Mouse (Mus musculus): ENCODE data around the gene Taf3. TPM values are rescaled to one million over a fixed set of nuclear protein-coding genes. Genes with fewer than 3 reads are reported as not detected.
A peak's percentile ranks its signal among the peaks of the same experiment; 100 is the strongest.

Taf3 gene
- polyA plus RNA-seq, 2 experiments, result 4.7 to 5.0 TPM

GRCm38 (mm10) chr2:10049456-10049855 lies 1.1 kb upstream of the Taf3 start:
- WGBS (ENCODE audit: insufficient replicate concordance), result 9% methylated on average over 10 of the region's 10 CpGs
- H3K27ac ChIP-seq, result no peak overlapping the region
- H3K9me3 ChIP-seq (ENCODE audit: control insufficient read depth, low read length), result no peaks in the 10 kb centered on the region
- H3K36me3 ChIP-seq (replicated peaks; ENCODE audit: control insufficient read depth, insufficient read depth, low read depth), result 0 out of 2 replicates have a peak, but pooled peaks cover 4% of the 10 kb centered on the region
- H3K4me2 ChIP-seq (ENCODE audit: low read depth), result peak overlapping the region; percentile 77
- no peak for TF ChIP-seq CTCF (IDR thresholded peaks at IDR 0.05; ENCODE audit: low read depth)
- TF ChIP-seq EP300 (IDR thresholded peaks at IDR 0.05; ENCODE audit: low read depth), result no peak
- ATAC-seq (ENCODE audit: insufficient read depth), result no peak
- H3K9ac ChIP-seq (replicated peaks), result peak overlapping the region; percentile 73
- DNase-seq (ENCODE audit: low read depth in 3 of 3, low spot score in 3 of 3), result peak in 1 of 3 experiments; percentile 11
- no peaks in the 10 kb centered on the region for H3K27me3 ChIP-seq (ENCODE audit: control insufficient read depth, insufficient read depth, low read length)
- peaks cover 4 to 10% of the 10 kb centered on the region in 2 experiments for H3K4me1 ChIP-seq (replicated peaks; ENCODE audit: control insufficient read depth in 2 of 2, insufficient read depth in 2 of 2, low read length in 1 of 2)
- peak overlapping the region; percentile 78 to 98 for H3K4me3 ChIP-seq (ENCODE audit: insufficient read depth in 1 of 2, low read depth in 2 of 2, low read length in 2 of 2)

GRCm38 (mm10) chr2:10047758-10048436 lies 499 bp downstream of the Taf3 start:
- no peak overlapping the region for H3K27ac ChIP-seq
- no peaks in the 10 kb centered on the region for H3K36me3 ChIP-seq (replicated peaks; ENCODE audit: control insufficient read depth, insufficient read depth, low read depth)
- no peaks in the 10 kb centered on the region for H3K9me3 ChIP-seq (ENCODE audit: control insufficient read depth, low read length)
- WGBS (ENCODE audit: insufficient replicate concordance), result under 1% methylated on average over 47 of the region's 47 CpGs
- H3K4me1 ChIP-seq (replicated peaks; ENCODE audit: control insufficient read depth in 2 of 2, insufficient read depth in 2 of 2, low read length in 1 of 2), result peaks cover 4 to 10% of the 10 kb centered on the region in 2 experiments
- peak; percentile 54 for ATAC-seq (ENCODE audit: insufficient read depth)
- H3K4me2 ChIP-seq (ENCODE audit: low read depth), result peak overlapping the region; percentile 87
- H3K27me3 ChIP-seq (ENCODE audit: control insufficient read depth, insufficient read depth, low read length), result no peaks in the 10 kb centered on the region
- peak overlapping the region; percentile 92 to 98 for H3K4me3 ChIP-seq (ENCODE audit: insufficient read depth in 1 of 2, low read depth in 2 of 2, low read length in 2 of 2)
- TF ChIP-seq CTCF (IDR thresholded peaks at IDR 0.05; ENCODE audit: low read depth) (peak; percentile 45), EP300 (IDR thresholded peaks at IDR 0.05; ENCODE audit: low read depth) (no peak)
- peak; percentile 23 to 35 (median 24) for DNase-seq (ENCODE audit: low read depth in 3 of 3, low spot score in 3 of 3)
- peak overlapping the region; percentile 84 for H3K9ac ChIP-seq (replicated peaks)

GRCm38 (mm10) chr2:10034976-10035375 lies 13.4 kb downstream of the Taf3 start:
- Histone ChIP-seq H3K4me3 (ENCODE audit: insufficient read depth in 1 of 2, low read depth in 2 of 2, low read length in 2 of 2) (no peak overlapping the region), H3K4me1 (replicated peaks; ENCODE audit: control insufficient read depth in 2 of 2, insufficient read depth in 2 of 2, low read length in 1 of 2) (peaks cover 0 to 6% of the 10 kb centered on the region in 2 experiments; a peak in 3 of 4 replicates), H3K9ac (replicated peaks) (no peak overlapping the region), H3K9me3 (ENCODE audit: control insufficient read depth, low read length) (no peaks in the 10 kb centered on the region), H3K27me3 (ENCODE audit: control insufficient read depth, insufficient read depth, low read length) (no peaks in the 10 kb centered on the region), H3K4me2 (ENCODE audit: low read depth) (no peak overlapping the region), H3K36me3 (replicated peaks; ENCODE audit: control insufficient read depth, insufficient read depth, low read depth) (no peaks in the 10 kb centered on the region), H3K27ac (no peak overlapping the region)
- ATAC-seq (ENCODE audit: insufficient read depth), result no peak
- no peak for TF ChIP-seq EP300 (IDR thresholded peaks at IDR 0.05; ENCODE audit: low read depth)
- no peak for TF ChIP-seq CTCF (IDR thresholded peaks at IDR 0.05; ENCODE audit: low read depth)
- DNase-seq (ENCODE audit: low read depth in 3 of 3, low spot score in 3 of 3), result no peak
- WGBS (ENCODE audit: insufficient replicate concordance), result 74% methylated on average over 3 of the region's 3 CpGs

GRCm38 (mm10) chr2:10033684-10034083 lies 14.7 kb downstream of the Taf3 start:
- no peak overlapping the region for H3K4me3 ChIP-seq (ENCODE audit: insufficient read depth in 1 of 2, low read depth in 2 of 2, low read length in 2 of 2)
- H3K9me3 ChIP-seq (ENCODE audit: control insufficient read depth, low read length), result no peaks in the 10 kb centered on the region
- H3K36me3 ChIP-seq (replicated peaks; ENCODE audit: control insufficient read depth, insufficient read depth, low read depth), result no peaks in the 10 kb centered on the region
- no peak overlapping the region for H3K27ac ChIP-seq
- no peak overlapping the region for H3K4me2 ChIP-seq (ENCODE audit: low read depth)
- H3K27me3 ChIP-seq (ENCODE audit: control insufficient read depth, insufficient read depth, low read length), result no peaks in the 10 kb centered on the region
- TF ChIP-seq EP300 (IDR thresholded peaks at IDR 0.05; ENCODE audit: low read depth), result no peak
- peak; percentile 14; the same call in 1 of the 2 replicates for TF ChIP-seq CTCF (IDR thresholded peaks at IDR 0.05; ENCODE audit: low read depth)
- DNase-seq (ENCODE audit: low read depth in 3 of 3, low spot score in 3 of 3) (no peak), ATAC-seq (ENCODE audit: insufficient read depth) (no peak)
- 40% methylated on average over 4 of the region's 4 CpGs for WGBS (ENCODE audit: insufficient replicate concordance)
- no peak overlapping the region for H3K9ac ChIP-seq (replicated peaks)
- peaks cover 0 to 6% of the 10 kb centered on the region in 2 experiments; a peak in 3 of 4 replicates for H3K4me1 ChIP-seq (replicated peaks; ENCODE audit: control insufficient read depth in 2 of 2, insufficient read depth in 2 of 2, low read length in 1 of 2)

GRCm38 (mm10) chr2:10029755-10030154 lies 18.6 kb downstream of the Taf3 start:
- TF ChIP-seq CTCF (IDR thresholded peaks at IDR 0.05; ENCODE audit: low read depth) (no peak), EP300 (IDR thresholded peaks at IDR 0.05; ENCODE audit: low read depth) (no peak)
- no peak overlapping the region for H3K4me2 ChIP-seq (ENCODE audit: low read depth)
- no peaks in the 10 kb centered on the region for H3K9me3 ChIP-seq (ENCODE audit: control insufficient read depth, low read length)
- no peaks in the 10 kb centered on the region for H3K27me3 ChIP-seq (ENCODE audit: control insufficient read depth, insufficient read depth, low read length)
- peaks cover 0 to 6% of the 10 kb centered on the region in 2 experiments; a peak in 3 of 4 replicates for H3K4me1 ChIP-seq (replicated peaks; ENCODE audit: control insufficient read depth in 2 of 2, insufficient read depth in 2 of 2, low read length in 1 of 2)
- WGBS (ENCODE audit: insufficient replicate concordance), result 71% methylated on average over 7 of the region's 7 CpGs
- no peaks in the 10 kb centered on the region for H3K36me3 ChIP-seq (replicated peaks; ENCODE audit: control insufficient read depth, insufficient read depth, low read depth)
- H3K27ac ChIP-seq, result no peak overlapping the region
- no peak overlapping the region for H3K4me3 ChIP-seq (ENCODE audit: insufficient read depth in 1 of 2, low read depth in 2 of 2, low read length in 2 of 2)
- no peak overlapping the region for H3K9ac ChIP-seq (replicated peaks)
- no peak for ATAC-seq (ENCODE audit: insufficient read depth)
- DNase-seq (ENCODE audit: low read depth in 3 of 3, low spot score in 3 of 3), result no peak
